Mouse (Mus musculus) layer of hippocampus, adult 9-11 months (tissue): ENCODE data around the gene Gprc5d.

Source experiments
- DNase-seq: peaks from one replicate; pipeline ENCODE4 v3.0.0; 2022

Gene Gprc5d

GRCm38 (mm10) chr6:135133486-135133885, 15.4 kb upstream of the Gprc5d start:
- no peak for DNase-seq

GRCm38 (mm10) chr6:135133086-135133485, 15.0 kb upstream of the Gprc5d start:
- no peak for DNase-seq

GRCm38 (mm10) chr6:135124755-135125380, 6.8 kb upstream of the Gprc5d start:
- no peak for DNase-seq

GRCm38 (mm10) chr6:135116479-135116878, 1.6 kb downstream of the Gprc5d start:
- DNase-seq, result no peak

GRCm38 (mm10) chr6:135113114-135113436, 5.0 kb downstream of the Gprc5d start:
- DNase-seq, result no peak

GRCm38 (mm10) chr6:135112411-135113113, 5.5 kb downstream of the Gprc5d start:
- no peak for DNase-seq

- no peak for DNase-seq
These were observed 11.1 kb downstream of the Gprc5d start for GRCm38 (mm10) chr6:135107014-135107413.

GRCm38 (mm10) chr6:135102736-135103303, 15.3 kb downstream of the Gprc5d start:
- no peak for DNase-seq

- no peak for DNase-seq
These were observed 17.2 kb downstream of the Gprc5d start for GRCm38 (mm10) chr6:135100787-135101472.

- DNase-seq, result peak; percentile 84
These were observed 25.1 kb downstream of the Gprc5d start for GRCm38 (mm10) chr6:135092798-135093470.

GRCm38 (mm10) chr6:135090661-135091060, 27.4 kb downstream of the Gprc5d start:
- no peak for DNase-seq

- peak; percentile 34 for DNase-seq
These were observed 28.3 kb downstream of the Gprc5d start for GRCm38 (mm10) chr6:135089786-135090185.

- peak; percentile 67 for DNase-seq
These were observed 30.2 kb downstream of the Gprc5d start for GRCm38 (mm10) chr6:135087721-135088451.

- no peak for DNase-seq
These were observed 32.4 kb downstream of the Gprc5d start for GRCm38 (mm10) chr6:135085703-135086102.

GRCm38 (mm10) chr6:135083991-135084502, 34.0 kb downstream of the Gprc5d start:
- DNase-seq, result no peak

GRCm38 (mm10) chr6:135078420-135078819, 39.7 kb downstream of the Gprc5d start:
- no peak for DNase-seq

- DNase-seq, result no peak
These were observed 41.9 kb downstream of the Gprc5d start for GRCm38 (mm10) chr6:135076202-135076601.

- no peak for DNase-seq
These were observed 43.6 kb downstream of the Gprc5d start for GRCm38 (mm10) chr6:135074405-135074947.

GRCm38 (mm10) chr6:135070347-135070746, 47.7 kb downstream of the Gprc5d start:
- DNase-seq, result no peak

GRCm38 (mm10) chr6:135069856-135070255, 48.2 kb downstream of the Gprc5d start:
- no peak for DNase-seq

GRCm38 (mm10) chr6:135068221-135068620, 49.9 kb downstream of the Gprc5d start:
- DNase-seq, result no peak
